Mouse (Mus musculus) telencephalon, adult 2 months (tissue): ENCODE data around the gene Peak1.

ENCODE experiments used
- DNase-seq: peaks from one replicate; pipeline ENCODE4 v3.0.0-alpha.2; 2011; ENCODE audit warnings: low read depth, low spot score

Peak1 gene

DNA sequence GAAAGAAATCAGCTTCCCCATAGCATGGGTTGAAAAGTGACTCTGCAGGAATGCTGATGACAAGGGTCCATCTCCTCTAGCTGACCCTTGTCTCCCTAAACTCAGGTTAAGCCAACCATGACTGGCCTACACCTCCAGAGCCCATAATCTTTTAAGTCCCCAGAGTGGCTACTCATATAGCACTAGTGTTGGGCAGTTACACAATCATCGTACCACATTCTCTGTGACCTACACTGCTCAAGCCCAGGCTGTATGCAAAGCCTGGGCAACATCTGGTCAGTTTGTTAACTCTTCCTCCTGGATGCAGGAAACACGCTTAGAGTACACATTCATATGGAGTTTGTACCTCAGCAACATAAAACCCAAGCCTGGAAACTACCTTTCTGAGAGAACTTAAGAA is 217.7 kb downstream of the Peak1 start:
- no peak for DNase-seq

DNA sequence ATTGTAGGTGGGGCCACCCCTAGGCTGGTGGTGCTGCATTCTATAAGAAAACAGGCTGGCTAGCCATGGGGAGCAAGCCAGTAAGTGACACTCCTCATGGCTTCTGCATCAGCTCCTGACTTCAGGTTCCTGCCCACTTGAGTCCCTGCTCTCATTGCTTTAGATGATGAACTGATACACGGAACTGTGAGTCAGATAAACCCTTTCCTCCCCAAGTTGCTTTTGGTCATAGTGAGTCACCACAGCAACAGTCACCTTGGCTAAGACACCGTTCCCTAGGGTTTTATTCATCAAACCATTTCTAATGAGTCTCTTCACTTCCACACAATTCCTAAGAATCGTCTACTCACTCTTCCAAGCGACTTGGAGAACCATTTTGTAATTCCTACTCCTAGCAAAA is 220.9 kb downstream of the Peak1 start:
- no peak for DNase-seq

DNA sequence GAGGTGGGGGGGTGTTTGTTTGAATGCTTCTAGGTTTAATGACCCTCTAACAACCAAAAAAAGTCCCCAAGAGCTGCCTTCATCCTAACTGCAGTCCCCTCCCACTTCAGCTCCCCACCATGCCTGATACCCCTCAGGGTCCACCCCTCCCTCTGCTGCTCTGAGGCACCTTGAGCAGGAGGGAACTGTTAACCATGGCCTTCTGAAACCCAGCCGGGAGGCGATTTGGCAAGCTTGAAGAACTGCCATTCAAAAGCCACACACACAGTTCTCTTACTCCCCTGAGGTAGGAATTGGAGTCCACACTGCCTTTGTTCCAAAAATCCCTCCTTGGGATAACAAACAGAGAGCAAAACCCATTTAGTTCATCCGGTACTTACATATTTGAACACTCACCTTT is 222.7 kb downstream of the Peak1 start:
- no peak for DNase-seq

DNA sequence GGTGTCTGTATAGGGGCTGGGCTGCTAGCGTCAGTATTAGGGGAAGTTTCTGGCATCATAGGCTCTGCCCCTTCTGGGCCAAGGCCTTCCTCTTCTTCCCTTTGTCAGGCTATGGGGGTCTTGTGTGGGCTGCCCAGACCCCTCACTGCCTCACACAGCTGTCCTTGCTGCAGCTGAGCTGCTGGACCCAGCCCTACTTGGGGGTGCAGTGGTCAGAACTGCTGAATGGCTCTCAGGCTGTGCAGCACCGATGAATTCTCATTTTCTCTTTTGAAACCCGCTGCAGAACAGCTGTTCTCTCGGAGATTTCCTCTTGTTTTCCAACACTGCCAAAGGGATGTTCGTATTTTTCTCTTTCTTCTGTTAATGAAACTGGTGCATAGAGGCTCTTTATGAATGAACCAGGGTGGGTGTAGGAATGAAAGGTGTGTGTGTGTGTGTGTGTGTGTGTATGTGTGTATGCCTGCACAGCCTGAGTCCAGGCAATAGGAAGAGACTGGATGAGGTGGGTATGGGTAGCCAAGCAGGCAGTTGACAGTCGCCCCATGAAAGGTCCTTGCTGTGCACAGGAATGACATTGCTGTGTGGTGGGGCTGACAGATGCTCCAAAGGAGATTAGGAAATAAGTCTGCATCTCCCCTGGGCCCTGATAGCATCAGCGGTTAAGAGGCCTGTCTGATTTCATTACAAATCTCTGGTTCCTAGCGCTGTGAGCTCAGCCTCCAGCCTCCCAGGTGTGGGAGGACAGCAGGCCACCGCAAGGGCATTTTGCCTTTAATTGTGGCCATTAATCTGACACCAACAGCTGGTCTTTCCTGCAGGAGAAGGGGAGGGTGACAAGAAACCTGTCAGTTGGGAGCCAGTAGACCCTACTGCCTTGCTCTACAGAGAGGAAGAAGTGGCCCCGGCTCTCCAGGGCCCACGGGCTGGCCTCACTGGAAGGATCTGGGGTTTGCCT is 226.1 kb downstream of the Peak1 start:
- DNase-seq: no peak

DNA sequence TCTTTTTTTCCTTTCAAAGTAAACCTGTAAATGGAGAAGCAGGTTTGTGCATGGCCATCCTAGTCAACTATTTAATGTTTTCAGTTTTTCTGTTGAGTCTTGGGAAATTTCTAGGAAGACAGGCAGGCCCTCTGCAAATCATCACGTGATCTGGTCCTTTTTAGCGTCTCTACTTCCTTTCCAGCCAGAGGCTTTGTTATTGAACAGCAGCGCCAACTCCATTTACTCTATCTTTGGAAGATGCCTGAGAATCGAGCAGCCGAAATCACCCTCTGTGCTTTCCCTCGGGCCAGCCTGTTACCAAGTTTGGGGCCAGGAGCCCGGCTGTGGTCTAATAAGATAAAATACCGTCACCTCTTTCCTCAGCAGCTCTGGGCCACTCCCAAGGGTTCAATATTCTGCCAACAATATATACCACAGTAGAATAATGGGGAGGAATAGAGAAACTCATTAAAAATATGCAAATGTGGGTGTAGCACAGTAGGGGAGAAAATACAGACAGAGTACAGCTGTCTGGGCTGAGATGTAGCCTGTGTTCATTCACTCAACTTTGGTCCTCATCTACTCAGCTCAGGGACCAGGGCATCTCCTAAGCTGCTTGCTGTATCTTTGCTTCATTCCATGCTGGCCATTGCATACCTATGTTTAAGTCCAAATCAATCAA is 237.6 kb downstream of the Peak1 start:
- no peak for DNase-seq

DNA sequence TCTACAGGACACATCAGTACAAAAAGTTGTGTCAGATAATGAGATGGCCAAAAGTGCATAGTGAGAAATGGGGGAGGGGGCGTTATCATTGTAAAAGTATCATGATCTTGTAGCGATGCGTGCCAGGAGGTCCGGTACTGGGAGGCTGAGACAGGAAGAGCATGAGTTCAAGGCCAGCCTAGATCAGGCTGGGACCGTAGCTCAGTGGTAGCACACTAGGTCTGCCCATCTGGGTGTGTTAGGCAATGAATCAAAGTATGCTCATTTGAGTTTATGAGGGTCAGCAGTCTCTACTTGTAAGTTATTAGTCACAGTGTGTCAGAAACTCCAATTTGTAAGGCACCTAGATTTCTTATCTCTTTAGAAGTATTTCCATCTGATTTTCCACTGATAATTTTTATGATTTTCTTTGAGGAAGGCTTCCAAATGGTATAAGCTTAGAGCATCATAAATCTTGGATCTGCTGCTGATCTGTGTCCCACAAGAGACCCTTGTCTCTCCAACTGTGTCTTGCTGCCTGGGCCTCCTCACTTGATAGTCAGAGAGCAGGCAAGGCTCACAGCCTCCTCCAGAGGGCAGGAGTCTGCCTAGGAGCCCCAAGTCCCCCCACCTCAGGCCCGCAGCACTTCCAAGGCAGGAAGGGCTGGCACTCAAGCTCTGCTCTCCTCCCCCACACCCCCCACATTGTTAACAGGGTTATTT is 238.3 kb downstream of the Peak1 start:
- no peak for DNase-seq

DNA sequence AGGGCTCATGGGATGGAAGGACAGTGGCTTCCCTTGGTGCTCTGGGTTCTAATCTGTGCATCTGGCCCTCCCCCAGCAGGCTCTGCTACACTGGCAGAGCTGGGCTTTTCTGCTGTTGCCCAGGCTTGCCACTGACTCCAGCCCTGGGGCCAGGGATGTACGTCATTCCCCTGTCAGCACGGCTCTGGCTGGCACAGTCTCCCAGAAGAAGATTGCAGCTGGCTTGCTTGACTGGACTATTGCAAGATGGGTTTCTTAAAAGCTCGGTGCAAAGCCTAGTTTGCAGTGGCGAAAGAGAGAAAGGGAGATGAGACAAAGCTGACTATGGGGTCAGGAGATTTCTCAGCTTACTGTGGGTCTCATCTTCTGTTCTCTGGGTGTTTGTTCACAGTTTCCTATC is 240.5 kb downstream of the Peak1 start:
- DNase-seq: no peak

DNA sequence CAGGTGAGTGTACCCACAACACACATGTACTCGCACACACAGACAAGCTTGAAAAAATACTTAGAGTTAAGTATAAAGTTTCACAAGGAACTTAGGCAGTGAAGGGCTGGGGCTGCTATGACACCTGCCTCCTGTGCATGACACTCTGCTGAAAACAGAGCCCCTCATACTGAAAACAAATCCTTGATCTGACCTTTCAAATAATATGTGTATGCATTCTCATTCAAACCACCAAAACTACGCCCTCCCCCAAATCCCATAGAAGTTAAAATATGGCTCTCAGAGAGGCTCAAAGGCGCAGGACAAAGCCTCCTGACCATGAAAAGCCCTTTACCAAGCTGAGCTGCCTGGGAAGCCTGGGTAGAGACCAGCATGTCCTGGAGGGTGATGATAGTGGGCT is 242.6 kb downstream of the Peak1 start:
- DNase-seq: no peak

DNA sequence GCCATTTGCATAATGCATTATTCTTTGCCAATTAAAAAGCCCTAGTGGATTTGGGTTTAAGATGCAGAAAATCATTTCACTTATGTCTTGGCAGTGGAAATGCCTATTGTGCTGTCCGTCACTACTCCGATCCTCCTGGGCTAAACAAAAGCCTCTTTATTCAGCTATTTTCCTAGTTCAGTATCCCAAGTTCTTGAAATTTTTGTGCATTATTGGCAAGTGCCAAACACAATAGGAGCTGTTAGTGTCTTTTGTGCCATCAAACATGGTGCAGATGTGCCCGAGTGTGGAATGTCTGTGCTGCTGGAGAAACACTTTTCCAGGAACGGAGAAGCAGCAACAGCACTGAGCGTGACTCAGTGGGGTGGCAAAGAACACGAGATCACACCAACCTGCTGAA is 250.2 kb downstream of the Peak1 start:
- DNase-seq: no peak

DNA sequence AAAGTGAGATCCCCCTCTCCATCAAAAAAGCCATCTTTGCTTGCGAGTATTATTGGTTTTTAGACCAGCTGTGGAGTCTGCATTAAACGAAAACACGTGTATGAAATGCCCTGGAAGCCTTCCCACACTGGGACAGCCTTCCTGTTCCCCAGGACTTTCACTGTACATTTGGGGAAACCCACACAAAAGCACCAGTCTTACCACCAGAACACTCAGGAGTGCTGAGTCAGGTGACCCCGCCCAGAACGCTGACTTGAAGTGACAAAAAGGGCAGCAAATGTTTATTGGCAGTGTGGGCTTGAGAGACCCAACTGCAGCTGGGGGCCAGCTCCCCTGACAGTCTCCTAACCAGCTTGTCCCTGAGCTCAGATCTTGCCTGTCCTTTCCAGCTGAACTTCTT is 251.7 kb downstream of the Peak1 start:
- no peak for DNase-seq

DNA sequence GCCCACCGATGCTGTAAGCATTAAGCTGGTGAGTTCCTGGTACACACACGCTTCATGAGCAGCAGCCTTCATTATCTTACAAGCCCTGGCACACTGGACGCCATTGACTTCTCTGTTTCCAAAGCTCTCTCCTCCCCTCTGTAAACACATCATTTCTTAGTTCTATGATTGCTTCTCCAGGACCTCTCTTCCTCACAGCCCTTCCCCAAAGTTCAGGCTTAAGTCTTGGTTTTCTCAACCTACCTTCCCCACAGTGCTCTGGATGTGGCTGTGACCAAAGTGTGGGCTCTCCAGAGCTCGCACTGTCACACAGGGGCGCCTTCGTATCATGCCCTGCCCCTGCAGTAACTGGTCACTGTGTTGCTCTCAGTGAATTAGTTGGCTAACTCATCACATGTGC is 252.5 kb downstream of the Peak1 start, which contains the start of gene Tspan3:
Gene Tspan3, minus strand, starts transcription at position 101 of the 400 bp plus-strand sequence.
- no peak for DNase-seq

DNA sequence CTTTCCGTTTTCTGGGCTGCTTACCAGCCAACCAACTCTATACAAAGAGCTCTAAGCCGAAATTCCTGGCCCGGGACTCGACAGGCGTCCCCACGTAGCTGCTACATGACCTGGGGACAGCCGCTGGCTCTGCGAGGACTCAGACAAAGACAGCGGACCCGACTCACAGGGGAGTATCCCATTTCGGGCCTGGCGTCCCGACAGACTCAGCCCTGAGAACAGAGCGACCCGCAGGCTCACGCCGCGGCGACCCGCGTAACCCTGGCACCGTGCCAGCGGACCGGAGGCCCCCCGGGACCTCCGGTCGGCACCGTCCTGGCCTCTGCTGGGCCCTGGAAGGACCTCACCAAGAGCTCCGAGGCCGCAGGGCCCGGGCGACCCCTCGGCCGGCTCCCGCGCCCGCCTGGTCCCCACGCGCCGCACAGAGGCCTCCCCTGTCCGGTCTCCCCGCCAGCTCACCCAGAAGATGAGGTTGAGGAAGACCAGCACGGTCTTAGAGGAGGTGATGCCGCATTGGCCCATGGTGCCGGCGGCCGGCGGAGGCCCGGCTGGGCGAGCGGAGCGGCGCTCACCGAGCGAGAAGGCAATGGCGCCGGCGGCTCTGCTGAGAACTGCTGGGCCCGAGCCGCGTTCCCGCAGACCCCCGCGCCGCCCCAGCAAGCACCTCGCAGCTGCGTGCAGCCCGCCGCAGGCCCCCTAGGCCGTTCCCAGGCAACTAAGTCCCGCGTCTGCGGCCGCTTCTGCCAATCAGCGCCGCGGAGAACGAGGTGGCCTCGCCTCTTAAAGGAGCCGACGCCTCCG is 257.3 kb downstream of the Peak1 start:
- DNase-seq: peak; percentile 89

DNA sequence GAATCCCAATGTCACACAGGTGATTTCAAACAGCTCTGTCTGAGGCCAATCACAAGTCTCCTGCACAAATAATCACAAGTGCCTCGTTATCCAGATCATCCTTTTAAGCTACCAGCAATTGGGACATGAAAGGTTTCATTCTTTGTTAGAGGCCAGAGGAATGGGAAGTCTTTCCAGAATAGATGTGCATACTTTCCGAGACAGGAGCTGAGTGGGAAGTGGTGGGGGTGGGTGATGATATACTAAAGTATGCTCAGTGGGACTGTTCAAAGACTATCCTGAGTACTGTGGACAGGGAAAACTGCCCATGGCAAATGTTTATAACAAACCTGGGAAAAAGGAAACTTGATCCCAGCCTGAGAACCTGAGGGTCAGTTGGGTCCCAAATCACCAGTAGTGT is 258.4 kb downstream of the Peak1 start:
- no peak for DNase-seq

DNA sequence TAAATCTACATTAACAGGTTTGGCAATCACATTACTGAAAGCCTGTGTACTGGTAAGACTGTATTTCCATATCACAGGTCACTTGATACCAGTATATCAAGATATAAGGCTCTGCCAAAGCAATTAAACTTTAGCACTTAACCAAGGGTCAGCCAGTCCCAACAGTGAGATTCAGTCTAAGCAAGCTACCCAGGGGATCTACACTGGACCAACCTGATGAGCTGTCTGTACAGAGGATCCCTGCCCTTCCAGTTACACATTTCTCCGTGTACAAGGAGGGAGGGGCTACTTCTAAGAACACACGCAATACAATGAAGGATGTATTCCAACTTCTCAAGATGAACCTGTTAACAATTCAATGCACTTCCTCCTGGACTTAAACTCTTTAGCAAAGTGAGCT is 259.8 kb downstream of the Peak1 start:
- no peak for DNase-seq

DNA sequence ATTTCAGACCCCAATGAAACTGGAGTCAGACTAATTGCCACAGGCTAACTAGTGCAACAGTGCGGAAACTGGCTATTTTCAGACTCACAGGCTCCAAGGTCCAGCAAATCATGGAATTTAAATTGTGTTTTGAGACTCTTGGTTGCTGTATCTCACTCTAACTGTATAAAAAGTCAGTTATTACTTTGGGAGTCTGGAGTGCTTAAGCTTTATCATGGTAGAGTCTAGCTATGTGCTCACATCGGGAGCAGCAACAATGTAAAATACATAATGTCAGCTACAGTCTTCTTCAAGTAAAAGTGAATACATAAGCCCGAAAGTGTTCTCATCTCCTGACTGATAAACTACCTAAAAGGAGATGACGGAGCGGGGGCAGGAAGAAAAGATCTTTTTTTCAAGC is 263.3 kb downstream of the Peak1 start:
- no peak for DNase-seq

DNA sequence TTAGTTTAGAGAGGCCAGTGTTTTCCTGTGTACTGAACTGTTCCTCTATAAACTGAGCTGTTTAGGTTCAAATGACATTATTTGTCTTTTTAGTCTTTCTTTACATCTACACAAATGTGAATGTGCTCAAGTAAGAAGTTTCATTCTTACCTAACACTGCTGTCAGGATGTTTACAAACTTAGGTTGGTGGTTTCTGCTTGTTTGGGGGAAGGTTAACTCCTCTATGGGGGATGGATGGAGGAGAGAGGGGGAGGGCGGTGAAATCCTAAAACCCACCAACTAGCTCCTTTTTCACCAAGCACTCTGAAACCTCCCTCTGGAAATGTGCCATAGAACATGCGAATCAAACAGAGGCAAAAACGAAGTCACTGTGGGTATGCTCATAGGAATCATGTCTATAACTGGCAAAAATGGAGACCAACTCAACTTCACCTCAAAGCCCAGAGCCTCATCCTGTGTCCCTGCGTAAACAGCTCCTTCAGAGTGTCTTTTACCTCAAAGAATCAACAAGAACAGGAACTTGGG is 265.3 kb downstream of the Peak1 start:
- no peak for DNase-seq

DNA sequence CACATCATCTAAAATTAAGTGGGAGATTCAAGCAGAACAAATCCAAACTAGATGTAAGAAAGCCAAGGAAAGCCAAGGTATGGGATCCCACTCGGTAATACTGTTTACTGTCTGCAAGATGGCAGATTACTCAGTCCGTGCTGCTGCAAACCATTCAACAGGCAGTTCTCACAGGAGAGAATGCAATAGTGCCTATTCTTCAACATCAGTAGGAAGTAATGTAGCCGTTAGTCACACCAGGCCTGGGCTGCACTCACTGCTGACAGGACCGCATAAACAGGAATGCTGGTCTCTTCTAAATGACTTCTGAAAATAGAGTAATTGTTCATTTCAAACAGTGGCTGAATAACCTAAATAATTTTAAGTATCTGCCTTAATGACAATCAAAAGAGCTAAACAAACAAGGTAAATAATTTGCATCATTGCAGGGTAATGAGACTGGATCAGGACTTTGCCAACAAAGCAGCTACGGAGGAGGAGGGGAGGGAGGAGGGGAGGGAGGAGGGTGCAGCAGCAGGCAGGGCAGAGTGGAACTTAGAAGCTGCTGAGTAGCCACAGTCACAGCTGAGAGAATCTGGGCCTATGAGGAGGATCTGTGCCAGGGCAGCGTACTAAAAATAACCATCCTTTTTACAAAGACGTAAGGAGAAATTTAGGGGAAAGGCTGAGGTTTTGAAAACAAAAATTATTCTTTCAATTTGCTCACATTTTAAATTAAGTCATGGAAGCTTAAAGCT is 266.0 kb downstream of the Peak1 start:
- peak; percentile 68 for DNase-seq
